Mouse (Mus musculus) limb, embryonic 11.5 days (tissue): ENCODE data around the gene Pask. TPM values are rescaled to one million over a fixed set of nuclear protein-coding genes. Genes with fewer than 3 reads are reported as not detected.
"Not testable (repeated sequence)": the region's sequence is repeated elsewhere in the genome, so short reads cannot be mapped to it uniquely, and the experiment has no call there.

Experiments used
- ATAC-seq: fragments of 200-750 bp; cut with Nextera tagmentation; 2 replicates; pipeline ENCODE4 v1.8.0; 2017; ENCODE audit warnings: low read depth; ENCODE audit not compliant: insufficient number of reproducible peaks, low FRiP score, low TSS enrichment
- DNase-seq: peaks from one replicate; pipeline ENCODE4 v3.0.0-alpha.2; 2015; ENCODE audit warnings: low spot score
- H3K27ac ChIP-seq: fragments of 300-500 bp; sonication (generic); replicated peaks from 2 replicates; pipeline ENCODE4 v1.5.1; 2014; ENCODE audit warnings: low read depth, mild to moderate bottlenecking, low read length
- H3K27me3 ChIP-seq: fragments of 300-500 bp; sonication (generic); 2 replicates; pipeline ENCODE4 v1.6.1; 2014; ENCODE audit warnings: mild to moderate bottlenecking, low read length, mixed read lengths; ENCODE audit not compliant: control insufficient read depth, insufficient read depth
- H3K36me3 ChIP-seq: fragments of 300-500 bp; sonication (generic); 2 replicates; pipeline ENCODE4 v1.6.1; 2014; ENCODE audit warnings: mild to moderate bottlenecking, low read length, moderate library complexity, mixed read lengths; ENCODE audit not compliant: control insufficient read depth, insufficient read depth
- H3K4me1 ChIP-seq: fragments of 300-500 bp; sonication (generic); 2 replicates; pipeline ENCODE4 v1.6.1; 2014; ENCODE audit warnings: low read length, mixed read lengths; ENCODE audit not compliant: control insufficient read depth, insufficient read depth
- H3K4me2 ChIP-seq: fragments of 300-500 bp; sonication (generic); 2 replicates; pipeline ENCODE4 v1.6.1; 2014; ENCODE audit warnings: low read depth, mild to moderate bottlenecking, moderate library complexity; ENCODE audit not compliant: severe bottlenecking
- H3K4me3 ChIP-seq: fragments of 300-500 bp; sonication (generic); 2 replicates; pipeline ENCODE4 v1.5.1; 2014; ENCODE audit warnings: low read depth, low read length
- H3K9ac ChIP-seq: fragments of 300-500 bp; sonication (generic); 2 replicates; pipeline ENCODE4 v1.6.1; 2014; ENCODE audit warnings: mild to moderate bottlenecking, low read length
- H3K9me3 ChIP-seq: fragments of 300-500 bp; sonication (generic); 2 replicates; pipeline ENCODE4 v1.6.1; 2016; ENCODE audit warnings: low read length; ENCODE audit not compliant: control insufficient read depth
- WGBS: fragments of 180-500 bp; shearing (Covaris S2); extraction: QIAGEN DNeasy Blood & Tissue Kit; methylation state at CpG from one replicate; pipeline ENCODE4 v1.1.7; 2014; 5-methylcytosine and 5-hydroxymethylcytosine counted together
- polyA plus RNA-seq: library from polyadenylated mRNA; unstranded; fragments of >200 nt; fragmentation: Nextera tagmentation; extraction: Ambion mirVana; gene quantifications from 2 replicates; pipeline ENCODE4 v1.2.1, GENCODE M21; 2014

Gene Pask
- polyA plus RNA-seq, 1 experiment from 2014 or later: 23.3 TPM

- H3K9me3 ChIP-seq: no peaks in the 10 kb centered on the region
- 83% methylated on average over 3 of the region's 3 CpGs for WGBS
- no peak overlapping the region for H3K9ac ChIP-seq
- H3K36me3 ChIP-seq: peaks cover 25% of the 10 kb centered on the region
- ATAC-seq (no peak), DNase-seq (no peak)
- H3K4me2 ChIP-seq: no peak overlapping the region
- H3K4me1 ChIP-seq: no peaks in the 10 kb centered on the region
- no peak overlapping the region for H3K27ac ChIP-seq
- H3K4me3 ChIP-seq: no peak overlapping the region
- H3K27me3 ChIP-seq: no peaks in the 10 kb centered on the region
Observed at GRCm38 (mm10) chr1:93300578-93300977, 42.7 kb downstream of the Pask start.

GRCm38 (mm10) chr1:93299791-93300190 lies 43.5 kb downstream of the Pask start:
- H3K4me1 ChIP-seq: no peaks in the 10 kb centered on the region
- no peak overlapping the region for H3K4me3 ChIP-seq
- H3K9me3 ChIP-seq: no peaks in the 10 kb centered on the region
- H3K4me2 ChIP-seq: no peak overlapping the region
- DNase-seq: no peak
- no peak for ATAC-seq
- no peak overlapping the region for H3K9ac ChIP-seq
- H3K27ac ChIP-seq: no peak overlapping the region
- H3K36me3 ChIP-seq: peaks cover 27% of the 10 kb centered on the region
- no peaks in the 10 kb centered on the region for H3K27me3 ChIP-seq
- 81% methylated on average over 4 of the region's 4 CpGs for WGBS

DNA sequence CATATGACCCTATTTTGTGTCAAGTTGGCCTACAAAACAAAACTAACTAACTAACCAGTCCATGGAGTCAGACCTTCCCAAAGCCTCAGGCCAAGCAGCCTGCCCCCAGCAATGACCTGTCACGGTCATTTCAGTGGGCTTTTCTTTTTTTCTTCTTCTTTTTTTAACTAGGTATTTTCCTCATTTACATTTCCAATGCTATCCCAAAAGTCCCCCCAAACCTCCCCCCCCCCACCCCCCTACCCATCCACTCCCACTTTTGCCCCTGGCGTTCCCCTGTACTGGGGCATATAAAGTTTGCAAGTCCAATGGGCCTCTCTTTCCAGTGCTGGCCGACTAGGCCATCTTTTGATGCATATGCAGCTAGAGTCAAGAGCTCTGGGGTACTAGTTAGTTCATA lies 48.8 kb downstream of the Pask start:
- not testable (repeated sequence) for H3K9ac ChIP-seq, H3K4me3 ChIP-seq, ATAC-seq, H3K27me3 ChIP-seq, H3K4me2 ChIP-seq, H3K27ac ChIP-seq, H3K4me1 ChIP-seq, H3K9me3 ChIP-seq
- 79% methylated on average over 3 of the region's 3 CpGs for WGBS
- DNase-seq: peak; percentile 36
- H3K36me3 ChIP-seq: peaks cover 11% of the 10 kb centered on the region

DNA sequence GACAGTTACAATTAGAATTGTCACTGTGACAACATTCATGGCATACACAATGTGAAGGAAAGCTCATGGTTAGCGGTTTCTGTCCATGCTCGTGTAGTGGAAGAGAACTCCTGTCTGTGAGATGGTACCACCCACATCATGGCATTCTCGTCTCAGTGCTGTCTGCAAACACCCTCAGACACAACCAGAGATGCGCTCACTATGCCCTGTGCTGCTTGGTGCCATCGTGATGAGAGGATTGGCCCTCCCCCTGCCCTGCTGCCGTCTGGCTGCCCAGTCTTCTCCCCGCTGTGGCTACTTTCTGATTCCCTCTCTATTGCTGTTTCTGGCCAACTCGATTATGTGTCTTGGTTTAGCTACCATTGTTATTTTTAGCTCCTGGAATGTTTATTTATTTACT lies 51.3 kb downstream of the Pask start:
- no peak for DNase-seq
- Histone ChIP-seq H3K4me2 (no peak overlapping the region), H3K4me3 (no peak overlapping the region), H3K27me3 (no peaks in the 10 kb centered on the region), H3K27ac (no peak overlapping the region), H3K36me3 (peaks cover 7% of the 10 kb centered on the region), H3K4me1 (no peaks in the 10 kb centered on the region), H3K9ac (no peak overlapping the region), H3K9me3 (no peaks in the 10 kb centered on the region)
- 83% methylated on average over 8 of the region's 8 CpGs for WGBS
- no peak for ATAC-seq

DNA sequence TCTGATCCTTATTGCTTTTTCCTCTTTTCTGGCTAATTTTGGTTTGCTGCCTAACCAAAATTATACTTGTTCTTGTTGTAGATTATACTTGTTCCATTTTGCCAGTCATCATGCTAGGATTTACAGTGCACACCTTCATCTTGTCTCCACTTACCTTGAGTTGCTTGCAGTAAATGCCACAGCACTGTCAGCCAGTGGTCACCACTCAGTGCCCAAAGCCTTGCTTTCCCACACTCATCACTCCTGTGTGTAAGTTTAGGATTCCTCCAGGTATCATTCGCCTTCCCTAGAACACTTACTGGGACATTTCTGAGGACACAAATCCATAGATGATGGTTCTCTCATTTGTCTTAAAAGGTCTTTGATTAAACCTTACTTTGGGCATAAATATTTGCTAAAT lies 51.7 kb downstream of the Pask start:
- DNase-seq (no peak), ATAC-seq (no peak)
- WGBS: 93% methylated on average over 1 of the region's 1 CpGs
- H3K27ac ChIP-seq: no peak overlapping the region
- H3K27me3 ChIP-seq: no peaks in the 10 kb centered on the region
- no peaks in the 10 kb centered on the region for H3K4me1 ChIP-seq
- H3K4me2 ChIP-seq: no peak overlapping the region
- no peak overlapping the region for H3K9ac ChIP-seq
- H3K4me3 ChIP-seq: no peak overlapping the region
- H3K36me3 ChIP-seq: peaks cover 6% of the 10 kb centered on the region; the same call in 1 of the 2 replicates
- H3K9me3 ChIP-seq: no peaks in the 10 kb centered on the region

- 83% methylated on average over 4 of the region's 4 CpGs for WGBS
- Histone ChIP-seq H3K4me2 (no peak overlapping the region), H3K4me1 (no peaks in the 10 kb centered on the region), H3K9me3 (no peaks in the 10 kb centered on the region), H3K27ac (no peak overlapping the region), H3K9ac (no peak overlapping the region), H3K27me3 (no peaks in the 10 kb centered on the region), H3K36me3 (peaks cover 5% of the 10 kb centered on the region; the same call in 1 of the 2 replicates), H3K4me3 (no peak overlapping the region)
- ATAC-seq (no peak), DNase-seq (no peak)
Observed at GRCm38 (mm10) chr1:93290956-93291355, 52.3 kb downstream of the Pask start.

DNA sequence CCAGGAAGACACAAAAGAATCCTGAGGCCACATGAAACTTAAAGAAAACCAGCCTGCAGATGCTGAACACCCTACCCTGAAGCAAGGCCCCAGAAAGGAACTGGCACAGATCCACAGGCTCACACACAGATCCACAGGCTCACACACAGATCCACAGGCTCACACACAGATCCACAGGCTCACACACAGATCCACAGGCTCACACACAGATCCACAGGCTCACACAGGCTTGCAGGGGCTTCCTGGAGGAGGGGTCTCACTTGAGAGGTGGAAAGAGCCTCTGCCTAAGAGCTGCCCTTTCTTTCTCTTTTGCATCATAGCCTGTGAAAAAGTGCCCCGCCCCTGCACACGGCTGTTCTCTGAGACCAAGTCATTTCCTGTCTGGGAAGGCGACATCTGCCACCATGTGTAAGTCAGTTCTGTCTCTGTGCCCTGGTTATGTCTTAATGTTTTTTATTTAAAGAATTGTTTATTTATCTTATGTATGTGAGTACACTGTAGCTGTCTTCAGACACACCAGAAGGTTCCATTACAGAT lies 53.5 kb downstream of the Pask start:
- Histone ChIP-seq H3K4me2 (no peak overlapping the region), H3K9ac (no peak overlapping the region), H3K4me1 (no peaks in the 10 kb centered on the region), H3K36me3 (no peaks in the 10 kb centered on the region), H3K27ac (no peak overlapping the region), H3K9me3 (no peaks in the 10 kb centered on the region), H3K27me3 (no peaks in the 10 kb centered on the region), H3K4me3 (no peak overlapping the region)
- WGBS: 64% methylated on average over 3 of the region's 3 CpGs
- DNase-seq: no peak
- ATAC-seq: no peak

- Histone ChIP-seq H3K4me2 (no peak overlapping the region), H3K4me3 (no peak overlapping the region), H3K27me3 (no peaks in the 10 kb centered on the region), H3K9ac (no peak overlapping the region), H3K27ac (no peak overlapping the region), H3K9me3 (no peaks in the 10 kb centered on the region), H3K4me1 (0 out of 2 replicates have a peak, but pooled peaks cover 4% of the 10 kb centered on the region), H3K36me3 (no peaks in the 10 kb centered on the region; the same call in 1 of the 2 replicates)
- DNase-seq: no peak
- ATAC-seq: no peak
- WGBS: 77% methylated on average over 7 of the region's 7 CpGs
Observed at GRCm38 (mm10) chr1:93277041-93277440, 66.2 kb downstream of the Pask start.

DNA sequence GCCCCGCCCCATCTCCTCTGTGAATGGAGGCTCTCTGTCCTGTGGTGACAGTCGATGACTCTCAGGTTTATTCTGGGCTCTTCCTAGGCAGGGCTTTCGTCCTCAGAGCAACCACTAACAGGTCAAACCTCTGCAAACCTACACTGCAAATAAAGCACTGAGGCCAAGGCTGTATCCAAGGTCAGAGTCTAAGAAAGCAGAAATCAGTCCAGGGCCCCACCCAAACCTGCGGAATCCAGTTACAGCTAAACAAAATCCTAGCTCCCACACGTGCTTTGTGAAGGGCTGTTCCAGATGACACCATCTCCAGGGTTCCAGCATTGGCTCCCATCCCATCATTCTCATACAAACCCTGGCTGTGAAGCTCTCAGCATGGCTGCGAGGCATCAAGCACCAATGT lies 67.7 kb downstream of the Pask start:
- Histone ChIP-seq H3K27me3 (no peaks in the 10 kb centered on the region), H3K9ac (no peak overlapping the region), H3K4me2 (no peak overlapping the region), H3K4me1 (0 out of 2 replicates have a peak, but pooled peaks cover 4% of the 10 kb centered on the region), H3K27ac (no peak overlapping the region), H3K36me3 (no peaks in the 10 kb centered on the region; the same call in 1 of the 2 replicates), H3K9me3 (no peaks in the 10 kb centered on the region), H3K4me3 (no peak overlapping the region)
- 79% methylated on average over 6 of the region's 6 CpGs for WGBS
- DNase-seq: no peak
- ATAC-seq: no peak
